Mouse (Mus musculus): ENCODE results near the gene Ago3. TPM values are rescaled to one million over a fixed set of nuclear protein-coding genes. Genes with fewer than 3 reads are reported as not detected.

The Ago3 gene
- total and polyA plus RNA-seq, 3 experiments = 5.3 to 6.7 (median 5.3) TPM

DNA sequence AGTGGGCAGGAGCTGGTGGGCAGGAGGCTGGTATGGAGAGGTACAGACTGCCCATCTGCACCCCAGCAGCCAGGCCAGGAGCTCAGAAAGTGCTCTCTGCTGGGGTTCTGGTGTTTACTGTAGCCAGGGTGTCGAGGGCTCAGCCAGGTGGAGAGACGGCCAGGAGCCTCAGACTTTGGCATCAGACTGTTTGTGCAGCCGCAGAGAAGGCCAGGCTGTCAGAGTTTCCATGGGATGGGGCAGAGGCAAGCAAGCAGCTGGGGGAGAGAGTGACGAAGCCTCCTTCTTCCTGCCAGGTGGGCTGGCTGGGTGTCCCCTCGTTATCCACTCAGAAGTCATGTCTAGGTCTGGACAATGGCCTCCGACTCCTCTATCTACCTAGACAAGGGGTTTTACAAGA, 134.2 kb downstream of the Ago3 start:
- no peak overlapping the region for H3K4me2 ChIP-seq (ENCODE audit: insufficient read depth, low read depth, poor library complexity, severe bottlenecking)
- H3K9me3 ChIP-seq (replicated peaks; ENCODE audit: low read length) = peaks cover 2% of the 10 kb centered on the region
- dilution Hi-C loops (cut with MboI; ENCODE audit: extremely low pct_ligation_motif_present, extremely low pct_unique_long_range_greater_than_20kb, low sequenced_read_pairs) (no loop called here), in situ Hi-C loops (cut with MboI; ENCODE audit: low pct_ligation_motif_present, low pct_unique_long_range_greater_than_20kb, low sequenced_read_pairs) (no loop called here)
- no peaks in the 10 kb centered on the region for H3K79me2 ChIP-seq (replicated peaks; ENCODE audit: control insufficient read depth, extremely low read depth, insufficient read depth, poor library complexity, severe bottlenecking)
- DNase-seq (ENCODE audit: extremely low read depth) = peak; percentile 30
- peaks cover 0 to 10% of the 10 kb centered on the region in 2 experiments; a peak in 2 of 4 replicates for H3K4me1 ChIP-seq (ENCODE audit: control insufficient read depth in 1 of 2, insufficient read depth in 2 of 2)
- no peaks in the 10 kb centered on the region for H3K36me3 ChIP-seq (replicated peaks in 1 of 2; ENCODE audit: control insufficient read depth in 1 of 2, insufficient read depth in 1 of 2, low read length in 1 of 2)
- peaks cover 34% of the 10 kb centered on the region for H3K27me3 ChIP-seq (replicated peaks)
- H3K9ac ChIP-seq (ENCODE audit: insufficient read depth, low read depth) = no peak overlapping the region
- H3K27ac ChIP-seq (ENCODE audit: insufficient read depth, low read depth) = no peak overlapping the region
- H3K4me3 ChIP-seq (replicated peaks in 1 of 3; ENCODE audit: low read depth in 2 of 3, low read length in 2 of 3, poor library complexity in 1 of 3) = no peak overlapping the region
- no peak for TF ChIP-seq USF2 (conservative IDR thresholded peaks at IDR 0.05; ENCODE audit: low read depth, low read length)
- TF ChIP-seq BHLHE40 (IDR thresholded peaks at IDR 0.05; ENCODE audit: low read depth, low read length) = no peak
- TF ChIP-seq ETS1 (conservative IDR thresholded peaks at IDR 0.05; ENCODE audit: low read depth, low read length) = peak; percentile 61

DNA sequence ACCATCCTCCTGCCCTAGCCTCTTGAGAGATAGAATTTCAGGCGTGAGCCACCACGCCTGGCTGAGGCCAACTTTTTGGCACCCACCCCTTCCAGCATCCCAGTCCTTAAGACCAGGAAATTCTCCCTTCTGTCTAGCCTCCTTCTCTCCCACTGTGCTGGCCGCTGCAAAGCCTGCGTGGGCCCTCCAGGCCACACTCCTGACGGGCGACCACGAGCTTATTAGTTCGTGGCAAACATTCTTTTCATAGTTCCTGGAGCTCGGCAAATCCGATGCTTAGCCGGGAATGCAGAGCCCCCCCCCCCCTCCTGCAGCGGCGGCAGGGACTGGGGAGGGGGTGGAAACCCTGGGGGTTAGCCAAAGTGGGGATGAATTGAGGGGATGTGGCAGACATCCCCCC, 138.2 kb downstream of the Ago3 start:
- H3K79me2 ChIP-seq (replicated peaks; ENCODE audit: control insufficient read depth, extremely low read depth, insufficient read depth, poor library complexity, severe bottlenecking) = no peaks in the 10 kb centered on the region
- H3K9ac ChIP-seq (ENCODE audit: insufficient read depth, low read depth) = no peak overlapping the region
- no peaks in the 10 kb centered on the region for H3K9me3 ChIP-seq (replicated peaks; ENCODE audit: low read length)
- no peak for DNase-seq (ENCODE audit: extremely low read depth)
- peaks cover 16% of the 10 kb centered on the region for H3K27me3 ChIP-seq (replicated peaks)
- dilution Hi-C loops (cut with MboI; ENCODE audit: extremely low pct_ligation_motif_present, extremely low pct_unique_long_range_greater_than_20kb, low sequenced_read_pairs) (no loop called here), in situ Hi-C loops (cut with MboI; ENCODE audit: low pct_ligation_motif_present, low pct_unique_long_range_greater_than_20kb, low sequenced_read_pairs) (no loop called here)
- peaks cover 0 to 13% of the 10 kb centered on the region in 2 experiments; a peak in 2 of 4 replicates for H3K4me1 ChIP-seq (ENCODE audit: control insufficient read depth in 1 of 2, insufficient read depth in 2 of 2)
- no peak overlapping the region for H3K4me3 ChIP-seq (replicated peaks in 1 of 3; ENCODE audit: low read depth in 2 of 3, low read length in 2 of 3, poor library complexity in 1 of 3)
- H3K36me3 ChIP-seq (replicated peaks in 1 of 2; ENCODE audit: control insufficient read depth in 1 of 2, insufficient read depth in 1 of 2, low read length in 1 of 2) = no peaks in the 10 kb centered on the region
- TF ChIP-seq JUN (IDR thresholded peaks at IDR 0.05; ENCODE audit: insufficient read depth, low read depth, low read length) (no peak), CHD2 (IDR thresholded peaks at IDR 0.05; ENCODE audit: low read length) (no peak), MAZ (IDR thresholded peaks at IDR 0.05; ENCODE audit: low read depth, low read length) (no peak), GABPA (IDR thresholded peaks at IDR 0.05; ENCODE audit: insufficient replicate concordance, low read depth, low read length) (no peak), TCF12 (IDR thresholded peaks at IDR 0.05; ENCODE audit: low read depth, low read length) (no peak), RCOR1 (conservative IDR thresholded peaks at IDR 0.05; ENCODE audit: low read depth, low read length) (no peak), E2F4 (IDR thresholded peaks at IDR 0.05; ENCODE audit: insufficient replicate concordance, low read depth, low read length) (no peak), ELF1 (IDR thresholded peaks at IDR 0.05; ENCODE audit: low read depth, low read length) (no peak), TBP (conservative IDR thresholded peaks at IDR 0.05; ENCODE audit: low read depth, low read length) (no peak), MYC (IDR thresholded peaks at IDR 0.05; ENCODE audit: low read depth, low read length) (no peak), RAD21 (IDR thresholded peaks at IDR 0.05; ENCODE audit: low read depth, low read length) (no peak), MXI1 (IDR thresholded peaks at IDR 0.05; ENCODE audit: low read depth, low read length) (no peak), MEF2A (IDR thresholded peaks at IDR 0.05; ENCODE audit: borderline replicate concordance, low read depth, low read length) (no peak), NELFE (IDR thresholded peaks at IDR 0.05; ENCODE audit: low read depth, low read length) (no peak), CTCF (conservative IDR thresholded peaks at IDR 0.05 in 1 of 2, IDR thresholded peaks at IDR 0.05 in 1 of 2; ENCODE audit: low read depth in 2 of 2, low read length in 2 of 2) (no peak), BHLHE40 (IDR thresholded peaks at IDR 0.05; ENCODE audit: low read depth, low read length) (no peak), ZMIZ1 (IDR thresholded peaks at IDR 0.05; ENCODE audit: low read depth, low read length) (no peak), UBTF (IDR thresholded peaks at IDR 0.05; ENCODE audit: low read depth, low read length) (no peak), MAX (IDR thresholded peaks at IDR 0.05; ENCODE audit: low read length) (no peak)
- H3K27ac ChIP-seq (ENCODE audit: insufficient read depth, low read depth) = no peak overlapping the region
- H3K4me2 ChIP-seq (ENCODE audit: insufficient read depth, low read depth, poor library complexity, severe bottlenecking) = no peak overlapping the region

All from CH12.LX (cell line).